Mouse (Mus musculus) ES-E14 (cell line): Measurements from ENCODE around the gene Tmem59.

Source experiments
- CHD2 ChIP-seq: IDR thresholded peaks from 2 replicates; pipeline ENCODE4 v1.6.1; 2014; ENCODE audit warnings: mild to moderate bottlenecking, low read depth, low read length, inconsistent platforms
- HCFC1 ChIP-seq: IDR thresholded peaks from 2 replicates; pipeline ENCODE4 v1.6.1; 2012; ENCODE audit warnings: low read length, inconsistent platforms, borderline replicate concordance; ENCODE audit not compliant: insufficient read depth
- ZNF384 ChIP-seq: IDR thresholded peaks from 2 replicates; pipeline ENCODE4 v1.6.1; 2012; ENCODE audit warnings: low read depth, low read length, inconsistent platforms

DNA sequence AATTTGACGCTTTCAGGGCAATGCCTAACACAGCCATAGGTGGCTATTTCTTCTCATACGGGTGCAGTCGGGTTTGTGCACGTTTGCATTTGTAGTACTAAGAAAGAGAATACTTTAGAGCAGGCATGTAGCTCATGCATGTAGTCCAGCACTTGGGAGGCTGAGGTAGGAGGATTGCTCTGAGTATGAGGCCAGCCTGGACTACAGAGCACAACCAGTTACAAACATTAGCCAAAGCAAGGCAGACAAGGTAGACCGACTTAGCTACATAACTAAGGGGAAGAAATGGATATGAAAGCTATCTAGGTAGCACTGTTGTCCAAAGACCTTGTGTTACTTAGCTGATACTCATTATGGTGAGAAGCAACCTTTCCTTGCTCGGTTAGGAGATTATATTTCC, 3.7 kb downstream of the Tmem59 start:
- TF ChIP-seq CHD2: no peak
- TF ChIP-seq ZNF384: no peak
- no peak for TF ChIP-seq HCFC1
